Mouse (Mus musculus): Measurements from ENCODE around the gene Myo9b. TPM values are rescaled to one million over a fixed set of nuclear protein-coding genes. Genes with fewer than 3 reads are reported as not detected.

Gene Myo9b
- polyA plus RNA-seq, 1 experiment, result 107 TPM

DNA sequence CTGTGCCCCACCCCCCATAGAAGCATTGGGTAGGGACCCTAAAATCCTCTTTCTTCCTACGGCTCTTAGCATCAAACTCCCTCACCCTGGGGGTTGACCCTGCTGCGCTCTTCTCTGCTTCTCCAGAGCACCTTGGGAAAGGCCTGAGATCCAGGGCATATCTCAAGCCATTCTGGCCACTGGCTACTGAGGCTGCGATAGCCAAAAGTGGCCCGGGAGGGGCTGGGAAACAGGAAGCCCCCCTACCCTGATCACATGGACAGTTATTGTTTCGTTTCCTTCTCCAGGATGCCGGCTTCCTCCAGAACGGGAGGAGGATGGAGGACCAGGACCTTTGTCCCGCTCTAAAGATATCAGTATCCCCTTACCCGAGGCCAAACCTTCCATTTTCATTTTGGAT is 123.1 kb downstream of the Myo9b start, which contains the start of gene Ushbp1:
Gene Ushbp1 (minus strand): TSS at position 174 of the 400 bp plus-strand sequence.
- peaks cover 8% of the 10 kb centered on the region for H3K4me1 ChIP-seq (ENCODE audit: control insufficient read depth, insufficient read depth, low read length)
- TF ChIP-seq CTCF (IDR thresholded peaks at IDR 0.05; ENCODE audit: low read depth, low read length), result no peak
- no peak for TF ChIP-seq POLR2A (IDR thresholded peaks at IDR 0.05; ENCODE audit: borderline replicate concordance, low read depth, low read length)
- H3K27ac ChIP-seq (ENCODE audit: insufficient read depth, low read depth, low read length), result peak within 1 kb of the TSS; percentile 44
- no peak within 1 kb of the TSS for H3K4me3 ChIP-seq (ENCODE audit: insufficient read depth, low read length)

DNA sequence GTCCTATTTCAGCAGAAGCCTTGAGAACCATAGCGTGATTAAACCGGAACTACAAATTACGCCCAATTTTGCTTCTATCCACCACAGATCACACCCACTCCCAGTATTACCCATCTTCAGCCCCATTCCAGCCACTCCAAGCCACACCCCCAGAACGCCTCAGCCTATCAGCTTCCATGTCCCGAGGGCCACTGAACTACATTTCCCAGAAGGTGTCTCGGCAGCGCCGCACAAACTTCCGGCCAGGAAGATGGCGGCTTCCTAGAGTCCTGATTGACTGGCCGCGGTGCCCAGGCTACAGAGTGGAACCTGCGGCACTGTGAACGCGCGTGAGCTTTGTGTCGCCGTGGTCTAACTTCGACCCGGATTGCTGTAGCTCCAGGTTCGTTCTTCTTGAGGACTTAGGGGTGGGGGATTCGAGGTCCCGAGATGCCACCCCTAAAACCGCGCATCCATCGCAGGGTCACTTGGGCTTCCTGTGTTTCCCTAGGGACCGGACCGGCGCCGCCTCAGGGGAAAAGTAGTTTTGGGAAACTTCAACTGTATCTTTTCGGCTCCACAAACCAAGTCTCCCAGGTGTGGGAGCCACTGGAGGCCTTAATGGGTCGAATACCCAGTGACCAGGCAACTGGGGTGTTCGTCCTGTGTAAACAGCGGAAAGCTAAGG is 124.3 kb downstream of the Myo9b start, which contains the start of gene Babam1:
Gene Babam1 (plus strand): TSS at position 223 of the 667 bp plus-strand sequence.
- peaks cover 8% of the 10 kb centered on the region for H3K4me1 ChIP-seq (ENCODE audit: control insufficient read depth, insufficient read depth, low read length)
- H3K4me3 ChIP-seq (ENCODE audit: insufficient read depth, low read length), result peak within 1 kb of the TSS; percentile 89
- peak within 1 kb of the TSS; percentile 44 for H3K27ac ChIP-seq (ENCODE audit: insufficient read depth, low read depth, low read length)
- TF ChIP-seq POLR2A (IDR thresholded peaks at IDR 0.05; ENCODE audit: borderline replicate concordance, low read depth, low read length) (no peak), CTCF (IDR thresholded peaks at IDR 0.05; ENCODE audit: low read depth, low read length) (no peak)

- Histone ChIP-seq H3K27ac (ENCODE audit: insufficient read depth, low read depth, low read length) (no peak overlapping the region), H3K4me1 (ENCODE audit: control insufficient read depth, insufficient read depth, low read length) (peaks cover 8% of the 10 kb centered on the region), H3K4me3 (ENCODE audit: insufficient read depth, low read length) (peak overlapping the region; percentile 89)
- TF ChIP-seq POLR2A (IDR thresholded peaks at IDR 0.05; ENCODE audit: borderline replicate concordance, low read depth, low read length) (no peak), CTCF (IDR thresholded peaks at IDR 0.05; ENCODE audit: low read depth, low read length) (no peak)
Measured at GRCm38 (mm10) chr8:71397701-71398100, 125.2 kb downstream of the Myo9b start.

GRCm38 (mm10) chr8:71400826-71401225 is 128.3 kb downstream of the Myo9b start:
- Histone ChIP-seq H3K4me1 (ENCODE audit: control insufficient read depth, insufficient read depth, low read length) (peaks cover 24% of the 10 kb centered on the region), H3K4me3 (ENCODE audit: insufficient read depth, low read length) (no peak overlapping the region), H3K27ac (ENCODE audit: insufficient read depth, low read depth, low read length) (no peak overlapping the region)
- TF ChIP-seq POLR2A (IDR thresholded peaks at IDR 0.05; ENCODE audit: borderline replicate concordance, low read depth, low read length), result no peak
- TF ChIP-seq CTCF (IDR thresholded peaks at IDR 0.05; ENCODE audit: low read depth, low read length), result no peak

DNA sequence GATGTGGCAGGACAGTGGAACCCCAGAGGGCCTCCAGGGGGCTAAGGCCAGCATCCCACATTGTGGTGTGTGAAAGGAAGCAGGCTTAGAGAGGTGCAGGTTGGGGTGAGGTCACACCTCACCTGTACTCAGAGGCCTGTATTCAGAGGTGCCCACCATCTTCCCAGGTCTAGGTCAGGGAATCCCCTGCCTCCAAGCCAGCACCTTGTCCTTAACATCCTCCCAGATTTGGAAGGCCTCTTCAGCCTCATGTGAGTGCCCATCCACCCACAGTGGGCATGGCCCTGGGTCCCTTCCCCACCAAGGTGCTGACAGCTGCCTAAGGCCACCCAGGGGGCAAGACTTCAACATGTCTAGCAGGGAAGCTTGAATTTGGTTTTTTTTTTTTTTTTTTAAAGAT is 128.9 kb downstream of the Myo9b start:
- no peak for TF ChIP-seq POLR2A (IDR thresholded peaks at IDR 0.05; ENCODE audit: borderline replicate concordance, low read depth, low read length)
- TF ChIP-seq CTCF (IDR thresholded peaks at IDR 0.05; ENCODE audit: low read depth, low read length), result no peak
- H3K4me3 ChIP-seq (ENCODE audit: insufficient read depth, low read length), result no peak overlapping the region
- H3K27ac ChIP-seq (ENCODE audit: insufficient read depth, low read depth, low read length), result no peak overlapping the region
- peaks cover 19% of the 10 kb centered on the region for H3K4me1 ChIP-seq (ENCODE audit: control insufficient read depth, insufficient read depth, low read length)

GRCm38 (mm10) chr8:71402446-71402964 is 130.0 kb downstream of the Myo9b start:
- Histone ChIP-seq H3K4me3 (ENCODE audit: insufficient read depth, low read length) (no peak overlapping the region), H3K4me1 (ENCODE audit: control insufficient read depth, insufficient read depth, low read length) (peaks cover 20% of the 10 kb centered on the region), H3K27ac (ENCODE audit: insufficient read depth, low read depth, low read length) (no peak overlapping the region)
- no peak for TF ChIP-seq CTCF (IDR thresholded peaks at IDR 0.05; ENCODE audit: low read depth, low read length)
- TF ChIP-seq POLR2A (IDR thresholded peaks at IDR 0.05; ENCODE audit: borderline replicate concordance, low read depth, low read length), result no peak

DNA sequence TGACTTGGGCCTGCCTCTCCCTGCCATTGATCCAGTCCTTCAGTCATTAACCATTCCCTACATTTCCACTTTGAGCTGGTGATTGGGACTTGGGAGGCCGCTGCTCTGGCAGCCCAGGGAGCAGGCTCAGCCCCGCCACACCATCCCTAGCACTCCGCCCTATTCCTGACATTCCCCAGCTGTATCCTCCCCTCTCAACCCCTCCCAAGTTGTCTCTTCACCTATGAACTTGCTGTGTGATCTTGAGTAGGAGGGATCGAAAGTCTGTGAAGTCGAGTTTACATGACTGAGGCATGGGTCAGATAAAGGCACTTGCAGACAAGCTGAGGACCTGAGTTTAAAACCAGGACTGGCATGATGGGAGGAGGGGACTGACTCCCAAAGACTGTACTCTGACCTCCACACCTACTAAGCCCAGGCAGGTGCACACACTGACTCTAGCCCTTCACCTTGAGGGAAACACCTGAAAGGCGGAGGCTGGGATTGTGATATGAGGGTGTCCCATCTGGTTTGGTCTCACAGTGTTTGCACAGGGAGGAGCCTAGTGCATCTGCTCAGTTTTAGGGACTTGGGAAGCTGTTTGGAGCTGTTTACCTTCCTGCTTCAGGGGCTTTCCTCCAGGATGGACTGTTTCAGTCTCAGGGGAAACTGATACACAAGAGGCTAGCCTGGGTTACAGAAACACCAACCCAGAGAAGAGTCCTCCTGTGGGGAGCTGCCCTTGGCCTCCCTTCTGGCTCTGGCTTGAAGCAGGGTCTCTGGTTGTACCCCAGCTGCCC is 130.8 kb downstream of the Myo9b start:
- Histone ChIP-seq H3K4me3 (ENCODE audit: insufficient read depth, low read length) (no peak overlapping the region), H3K27ac (ENCODE audit: insufficient read depth, low read depth, low read length) (0 out of 2 replicates have a peak overlapping the region, but pooled peaks have one; percentile 7), H3K4me1 (ENCODE audit: control insufficient read depth, insufficient read depth, low read length) (peaks cover 20% of the 10 kb centered on the region)
- TF ChIP-seq CTCF (IDR thresholded peaks at IDR 0.05; ENCODE audit: low read depth, low read length) (no peak), POLR2A (IDR thresholded peaks at IDR 0.05; ENCODE audit: borderline replicate concordance, low read depth, low read length) (no peak)

DNA sequence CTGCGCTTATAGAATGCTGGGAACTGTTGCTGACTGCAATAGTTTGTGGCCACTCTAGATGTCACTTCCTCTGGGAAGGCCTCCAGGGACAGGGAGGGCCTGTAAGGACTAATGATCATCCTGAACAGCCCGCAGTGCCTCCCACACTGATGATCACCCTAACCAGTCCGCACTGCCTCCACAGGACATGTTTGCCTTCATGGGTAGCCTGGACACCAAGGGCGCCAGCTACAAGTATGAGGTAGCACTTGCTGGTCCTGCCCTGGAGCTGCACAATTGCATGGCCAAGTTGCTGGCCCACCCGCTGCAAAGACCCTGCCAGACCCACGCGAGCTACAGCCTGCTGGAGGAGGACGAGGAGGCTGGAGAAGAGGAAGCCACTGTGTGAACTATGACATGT is 131.5 kb downstream of the Myo9b start:
- Histone ChIP-seq H3K4me1 (ENCODE audit: control insufficient read depth, insufficient read depth, low read length) (peaks cover 20% of the 10 kb centered on the region), H3K4me3 (ENCODE audit: insufficient read depth, low read length) (no peak overlapping the region), H3K27ac (ENCODE audit: insufficient read depth, low read depth, low read length) (peak overlapping the region; percentile 64; the same call in 1 of the 2 replicates)
- TF ChIP-seq POLR2A (IDR thresholded peaks at IDR 0.05; ENCODE audit: borderline replicate concordance, low read depth, low read length) (no peak), CTCF (IDR thresholded peaks at IDR 0.05; ENCODE audit: low read depth, low read length) (no peak)

- Histone ChIP-seq H3K4me3 (ENCODE audit: insufficient read depth, low read length) (peak overlapping the region; percentile 79), H3K4me1 (ENCODE audit: control insufficient read depth, insufficient read depth, low read length) (peaks cover 20% of the 10 kb centered on the region), H3K27ac (ENCODE audit: insufficient read depth, low read depth, low read length) (peak overlapping the region; percentile 64)
- no peak for TF ChIP-seq POLR2A (IDR thresholded peaks at IDR 0.05; ENCODE audit: borderline replicate concordance, low read depth, low read length)
- no peak for TF ChIP-seq CTCF (IDR thresholded peaks at IDR 0.05; ENCODE audit: low read depth, low read length)
Measured at GRCm38 (mm10) chr8:71404951-71405351, 132.4 kb downstream of the Myo9b start.

All from bone marrow macrophage, adult 2 months (primary cell).